Mouse (Mus musculus): ENCODE measurements at regions not wholly inside any gene's neighbourhood (a gene's known extent, or its start where the extent isn't known, plus 50 kb on each side); places are given as distances from the start of the nearest gene placed in this dataset.

- TF ChIP-seq CTCF (IDR thresholded peaks at IDR 0.05; ENCODE audit: control insufficient read depth, insufficient read depth, insufficient read length) (no peak), CEBPB (IDR thresholded peaks at IDR 0.05; ENCODE audit: low read depth) (no peak), USF1 (IDR thresholded peaks at IDR 0.05; ENCODE audit: low read depth) (no peak), MAX (IDR thresholded peaks at IDR 0.05) (no peak), MYOD1 (IDR thresholded peaks at IDR 0.05; ENCODE audit: control insufficient read depth, insufficient read length, low read depth) (no peak)
These were observed 225.6 kb downstream of the Nuak1 start for GRCm38 (mm10) chr10:84214812-84215211.
